Mouse (Mus musculus): ENCODE results near the gene Hoxd10.

The Hoxd10 gene

GRCm38 (mm10) chr2:74695813-74696430 lies 4.2 kb downstream of the Hoxd10 start:
- CTCF ChIA-PET: no interaction called here

GRCm38 (mm10) chr2:74696442-74697335 lies 5.0 kb downstream of the Hoxd10 start:
- CTCF ChIA-PET: no interaction called here

GRCm38 (mm10) chr2:74697567-74698121 lies 5.9 kb downstream of the Hoxd10 start, which contains the start of gene Hoxd9:
TSS of gene Hoxd9 (plus strand) at chr2:74697727.
- CTCF ChIA-PET: no interaction called here

- CTCF ChIA-PET: interaction anchor here (0.7 kb wide), 1 partner anchor 249 kb away, joined by 3 read pairs; no protein-coding TSS in a partner anchor
Observed at GRCm38 (mm10) chr2:74698201-74699052, 6.7 kb downstream of the Hoxd10 start.

- CTCF ChIA-PET: interaction anchor here (0.7 kb wide), 1 partner anchor 250 kb away, joined by 3 read pairs; no protein-coding TSS in a partner anchor
Observed at GRCm38 (mm10) chr2:74699053-74699430, 7.3 kb downstream of the Hoxd10 start.

- CTCF ChIA-PET: no interaction called here
Observed at GRCm38 (mm10) chr2:74699664-74700545, 8.2 kb downstream of the Hoxd10 start.

GRCm38 (mm10) chr2:74700546-74701112 lies 8.9 kb downstream of the Hoxd10 start:
- CTCF ChIA-PET: interaction anchor here (0.6 to 0.9 kb wide), 3 partner anchors 263 to 1750 kb away, joined by 4 to 7 read pairs (median 6); no protein-coding TSS in a partner anchor

- CTCF ChIA-PET: interaction anchor here (0.7 kb wide), 1 partner anchor 1758 kb away, joined by 4 read pairs; no protein-coding TSS in a partner anchor
Observed at GRCm38 (mm10) chr2:74701949-74702819, 10.5 kb downstream of the Hoxd10 start.

GRCm38 (mm10) chr2:74702820-74703219 lies 11.1 kb downstream of the Hoxd10 start:
- CTCF ChIA-PET: no interaction called here

GRCm38 (mm10) chr2:74703317-74703716 lies 11.6 kb downstream of the Hoxd10 start:
- CTCF ChIA-PET: no interaction called here

GRCm38 (mm10) chr2:74703720-74704392 lies 12.1 kb downstream of the Hoxd10 start:
- CTCF ChIA-PET: interaction anchor here (0.6 kb wide), 1 partner anchor 75 kb away, joined by 3 read pairs; no protein-coding TSS in a partner anchor

GRCm38 (mm10) chr2:74704393-74704998 lies 12.8 kb downstream of the Hoxd10 start, which contains the start of gene Hoxd8:
TSS of gene Hoxd8 (plus strand) at chr2:74704615.
- CTCF ChIA-PET: interaction anchor here (0.5 to 0.6 kb wide), 2 partner anchors 74 to 446 kb away, joined by 3 read pairs; no protein-coding TSS in a partner anchor

GRCm38 (mm10) chr2:74704999-74705466 lies 13.3 kb downstream of the Hoxd10 start:
- CTCF ChIA-PET: interaction anchor here (0.5 kb wide), 1 partner anchor 445 kb away, joined by 3 read pairs; no protein-coding TSS in a partner anchor

- CTCF ChIA-PET: interaction anchor here (0.6 to 0.7 kb wide), 2 partner anchors 25 to 793 kb away, joined by 4 to 6 read pairs; no protein-coding TSS in a partner anchor
Observed at GRCm38 (mm10) chr2:74705467-74706089, 13.9 kb downstream of the Hoxd10 start.

- CTCF ChIA-PET: interaction anchor here (0.7 kb wide), 1 partner anchor 24 kb away, joined by 4 read pairs; no protein-coding TSS in a partner anchor
Observed at GRCm38 (mm10) chr2:74706393-74706960, 14.8 kb downstream of the Hoxd10 start.

- CTCF ChIA-PET: no interaction called here
Observed at GRCm38 (mm10) chr2:74707599-74707998, 15.9 kb downstream of the Hoxd10 start.
